Mouse (Mus musculus) liver, adult 2 months (tissue): ENCODE measurements around the gene Gm26602.

ENCODE experiments used
- CTCF ChIP-seq: fragments of 200-500 bp; IDR thresholded peaks from 2 replicates; pipeline ENCODE4 v1.5.1; 2011; ENCODE audit warnings: low read depth, low read length, control low read depth
- POLR2A ChIP-seq: fragments of 200-500 bp; IDR thresholded peaks from 2 replicates; pipeline ENCODE4 v1.6.1; 2011; ENCODE audit warnings: low read length, control low read depth; ENCODE audit not compliant: insufficient read depth; ENCODE audit errors: extremely low read depth

DNA sequence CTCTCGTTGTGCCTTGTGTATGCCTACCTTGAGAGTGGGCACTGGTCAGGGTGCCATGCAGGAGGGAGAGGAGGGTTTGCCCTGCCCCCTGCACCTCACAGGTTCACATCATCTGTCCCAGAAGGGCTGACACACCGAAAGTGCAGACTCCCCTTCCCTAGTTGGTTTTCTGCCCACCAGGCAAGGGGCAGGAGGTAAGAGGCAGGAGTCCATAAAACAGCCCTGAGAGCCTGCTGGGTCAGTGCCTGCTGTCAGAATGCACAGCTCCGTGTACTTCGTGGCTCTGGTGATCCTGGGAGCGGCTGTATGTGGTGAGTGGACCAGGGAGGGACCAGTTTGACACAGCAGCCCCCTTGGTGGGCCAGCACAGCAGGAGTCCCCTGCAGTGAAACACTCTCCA is 20.0 kb upstream of the Gm26602 start, which contains the start of gene Cfd:
- no peak for TF ChIP-seq POLR2A
- no peak for TF ChIP-seq CTCF
